ENCODE assay signal across 8 mouse cellular contexts in genomic region chr5:49350126-49350909, GRCm38 (mm10).
A peak's percentile ranks its signal among the peaks of the same experiment; 100 is the strongest.
DNase-seq lines count a peak whose midpoint lies in the region; ATAC-seq and TF ChIP-seq lines count a peak whose summit lies in the region.

No protein-coding gene starts in this region.

- H3K27me3 ChIP-seq in cerebellum, adult 2 months (ENCODE audit: control insufficient read depth, insufficient read depth, low read length) = no peaks in the 10 kb centered on the region
- H3K27me3 ChIP-seq in lung, embryonic 15.5 days = no peaks in the 10 kb centered on the region

- H3K4me3 ChIP-seq in cerebellum, adult 2 months (replicated peaks; ENCODE audit: insufficient read depth, low read depth, low read length) = no peak overlapping the region
- no peak overlapping the region for H3K4me3 ChIP-seq in lung, embryonic 15.5 days

- TF ChIP-seq CTCF in cerebellum, adult 2 months (IDR thresholded peaks at IDR 0.05; ENCODE audit: borderline replicate concordance, insufficient read depth, low read depth, low read length) = peak; percentile 66; the same call in 1 of the 2 replicates

- no peak overlapping the region for H3K4me2 ChIP-seq in lung, embryonic 15.5 days

- no peak overlapping the region for H3K27ac ChIP-seq in cerebellum, adult 2 months (ENCODE audit: insufficient read depth, low read length)
- H3K27ac ChIP-seq in lung, embryonic 15.5 days = no peak overlapping the region

- no peaks in the 10 kb centered on the region for H3K9me3 ChIP-seq in lung, embryonic 15.5 days

- 29% methylated on average over 4 of the region's 4 CpGs for WGBS in cerebellum, adult 2 months
- WGBS in lung, embryonic 15.5 days = 25% methylated on average over 4 of the region's 4 CpGs

- peak; percentile 47 for DNase-seq in testis, postnatal 10 days (ENCODE audit: low spot score)
- no peak for DNase-seq in testis, postnatal 14 days (ENCODE audit: low spot score)
- peak; percentile 63 to 65 for DNase-seq in cerebellum, adult 2 months
- DNase-seq in frontal cortex, adult 2 months (ENCODE audit: extremely low spot score in 1 of 2, low spot score in 1 of 2) = peak; percentile 44 to 82
- peak; percentile 58 for DNase-seq in kidney, postnatal 10 days
- peak; percentile 45 for DNase-seq in retina, postnatal 7 days (ENCODE audit: low read depth, low spot score)
- no peak for DNase-seq in ovary, postnatal 36 days (ENCODE audit: low spot score)

- no peaks in the 10 kb centered on the region for H3K36me3 ChIP-seq in lung, embryonic 15.5 days

- H3K4me1 ChIP-seq in cerebellum, adult 2 months (ENCODE audit: control insufficient read depth, insufficient read depth, low read length) = no peaks in the 10 kb centered on the region
- H3K4me1 ChIP-seq in lung, embryonic 15.5 days = no peaks in the 10 kb centered on the region

- TF ChIP-seq POLR2A in cerebellum, adult 2 months (IDR thresholded peaks at IDR 0.05; ENCODE audit: borderline replicate concordance, insufficient read depth, low read length) = no peak

- ATAC-seq in lung, embryonic 15.5 days (ENCODE audit: borderline replicate concordance, extremely low read depth, low FRiP score, low TSS enrichment) = peak; percentile 31; the same call in 1 of the 2 replicates

- no peak overlapping the region for H3K9ac ChIP-seq in lung, embryonic 15.5 days

Comparison
In these comparisons a context has a peak if more than half of its experiments do, and no peak if none do; other contexts are left out.
1. DNase-seq: peak in testis, postnatal 10 days (single experiment), cerebellum, adult 2 months (2 of 2), frontal cortex, adult 2 months (2 of 2), kidney, postnatal 10 days (single experiment) and retina, postnatal 7 days (single experiment); none in testis, postnatal 14 days (single experiment) and ovary, postnatal 36 days (single experiment).